ENCODE assay signal across 8 mouse cellular contexts in genomic region chr1:154149431-154150143, GRCm38 (mm10). TPM values are rescaled to one million over a fixed set of nuclear protein-coding genes. Genes with fewer than 3 reads are reported as not detected.
DNase-seq lines count a peak whose midpoint lies in the region; ATAC-seq and TF ChIP-seq lines count a peak whose summit lies in the region.

No protein-coding gene starts in this region.

- H3K4me3 ChIP-seq in hindbrain, embryonic 12.5 days, result no peak overlapping the region
- H3K4me3 ChIP-seq in hindbrain, embryonic 10.5 days, result no peak overlapping the region
- H3K4me3 ChIP-seq in intestine, embryonic 14.5 days (ENCODE audit: low read depth, low read length), result no peak overlapping the region
- no peak overlapping the region for H3K4me3 ChIP-seq in stomach, postnatal 0 days (ENCODE audit: low read depth, low read length)

- H3K9ac ChIP-seq in hindbrain, embryonic 12.5 days, result no peak overlapping the region
- H3K9ac ChIP-seq in intestine, embryonic 14.5 days (ENCODE audit: low read length), result 0 out of 2 replicates have a peak overlapping the region, but pooled peaks have one; percentile 20
- no peak overlapping the region for H3K9ac ChIP-seq in stomach, postnatal 0 days (ENCODE audit: low read length)

- H3K4me1 ChIP-seq in hindbrain, embryonic 12.5 days, result peaks cover 9% of the 10 kb centered on the region
- H3K4me1 ChIP-seq in hindbrain, embryonic 10.5 days (replicated peaks), result peaks cover 10% of the 10 kb centered on the region
- H3K4me1 ChIP-seq in intestine, embryonic 14.5 days (replicated peaks; ENCODE audit: control insufficient read depth, insufficient read depth, low read length), result peaks cover 12% of the 10 kb centered on the region
- peaks cover 9% of the 10 kb centered on the region; the same call in 1 of the 2 replicates for H3K4me1 ChIP-seq in stomach, postnatal 0 days (replicated peaks; ENCODE audit: control insufficient read depth, insufficient read depth)

- no peak for TF ChIP-seq EP300 in stomach, postnatal 0 days (optimal IDR thresholded peaks at IDR 0.05)

- no peaks in the 10 kb centered on the region for H3K27me3 ChIP-seq in hindbrain, embryonic 12.5 days
- no peaks in the 10 kb centered on the region for H3K27me3 ChIP-seq in hindbrain, embryonic 10.5 days (ENCODE audit: insufficient read depth, poor library complexity, severe bottlenecking)
- H3K27me3 ChIP-seq in intestine, embryonic 14.5 days (replicated peaks; ENCODE audit: control insufficient read depth, insufficient read depth, low read length), result no peaks in the 10 kb centered on the region
- no peaks in the 10 kb centered on the region for H3K27me3 ChIP-seq in stomach, postnatal 0 days (ENCODE audit: control insufficient read depth, insufficient read depth, low read length)

- no peaks in the 10 kb centered on the region for H3K9me3 ChIP-seq in hindbrain, embryonic 12.5 days (replicated peaks)
- no peaks in the 10 kb centered on the region for H3K9me3 ChIP-seq in hindbrain, embryonic 10.5 days
- H3K9me3 ChIP-seq in intestine, embryonic 14.5 days (ENCODE audit: control insufficient read depth, low read length), result no peaks in the 10 kb centered on the region
- H3K9me3 ChIP-seq in stomach, postnatal 0 days (ENCODE audit: control insufficient read depth, low read length), result no peaks in the 10 kb centered on the region

- 61% methylated on average over 1 of the region's 1 CpGs for WGBS in hindbrain, embryonic 12.5 days
- 68% methylated on average over 1 of the region's 1 CpGs for WGBS in hindbrain, embryonic 10.5 days
- WGBS in intestine, embryonic 14.5 days, result 58% methylated on average over 1 of the region's 1 CpGs
- WGBS in stomach, postnatal 0 days, result 23% methylated on average over 1 of the region's 1 CpGs

- no peak for TF ChIP-seq CTCF in stomach, postnatal 0 days (IDR thresholded peaks at IDR 0.05; ENCODE audit: low read depth)

- ATAC-seq in hindbrain, embryonic 12.5 days (ENCODE audit: low FRiP score), result 0 out of 2 replicates have a peak, but pooled peaks have one; percentile 40
- peak; percentile 22; the same call in 1 of the 2 replicates for ATAC-seq in intestine, embryonic 14.5 days (replicated peaks; ENCODE audit: low FRiP score, low TSS enrichment, low read depth)
- ATAC-seq in stomach, postnatal 0 days (ENCODE audit: low FRiP score, low TSS enrichment), result peak; percentile 2; the same call in 1 of the 2 replicates
- no peak for ATAC-seq in erythroid progenitor cell, adult 5-6 weeks (replicated peaks; ENCODE audit: low FRiP score, poor library complexity, severe bottlenecking)

- no peak for DNase-seq in hindbrain, embryonic 10.5 days (ENCODE audit: low spot score)
- peak; percentile 13 for DNase-seq in retina, postnatal 1 day
- DNase-seq in retina, embryonic 14.5 days (ENCODE audit: low spot score), result no peak
- no peak for DNase-seq in intestine, embryonic 14.5 days (ENCODE audit: low spot score)
- no peak for DNase-seq in stomach, postnatal 0 days (ENCODE audit: low spot score)
- no peak for DNase-seq in Muller cell, postnatal 12 days (ENCODE audit: inconsistent ontology term)

- no peak overlapping the region for H3K4me2 ChIP-seq in hindbrain, embryonic 12.5 days (replicated peaks)
- peak overlapping the region; percentile 20; the same call in 1 of the 2 replicates for H3K4me2 ChIP-seq in intestine, embryonic 14.5 days (ENCODE audit: low read length)
- H3K4me2 ChIP-seq in stomach, postnatal 0 days (replicated peaks; ENCODE audit: low read depth), result peak overlapping the region; percentile 32; the same call in 1 of the 2 replicates

- H3K36me3 ChIP-seq in hindbrain, embryonic 12.5 days, result no peaks in the 10 kb centered on the region
- no peaks in the 10 kb centered on the region for H3K36me3 ChIP-seq in hindbrain, embryonic 10.5 days
- H3K36me3 ChIP-seq in intestine, embryonic 14.5 days (ENCODE audit: control insufficient read depth, insufficient read depth, low read length), result no peaks in the 10 kb centered on the region
- H3K36me3 ChIP-seq in stomach, postnatal 0 days (ENCODE audit: control insufficient read depth, insufficient read depth, low read length), result no peaks in the 10 kb centered on the region

- H3K27ac ChIP-seq in hindbrain, embryonic 12.5 days, result 0 out of 2 replicates have a peak overlapping the region, but pooled peaks have one; percentile 12
- no peak overlapping the region for H3K27ac ChIP-seq in hindbrain, embryonic 10.5 days
- H3K27ac ChIP-seq in intestine, embryonic 14.5 days (ENCODE audit: low read depth), result peak overlapping the region; percentile 43; the same call in 1 of the 2 replicates
- peak overlapping the region; percentile 88 for H3K27ac ChIP-seq in stomach, postnatal 0 days (replicated peaks)

RNA-seq across cellular contexts. Expression of gene Zfp648, which starts 51.4 kb away (rescaled TPM):
- 0.72 and 1.1 TPM in 2 replicates for polyA plus RNA-seq in hindbrain, embryonic 12.5 days (2016; fragmentation: Nextera tagmentation; extraction: Ambion mirVana)
- 0.11 TPM in 1 of 2 replicates, not detected in the other for polyA plus RNA-seq in hindbrain, embryonic 10.5 days (2016; fragmentation: Nextera tagmentation; extraction: Ambion mirVana)
- 0.12 TPM in 1 of 2 replicates, not detected in the other for polyA plus RNA-seq in intestine, embryonic 14.5 days (2014; fragmentation: Nextera tagmentation; extraction: Ambion mirVana)
- polyA plus RNA-seq in stomach, postnatal 0 days (2015; fragmentation: Nextera tagmentation; extraction: Ambion mirVana), result 0.05 and 0.06 TPM in 2 replicates
- total RNA-seq in erythroid progenitor cell, adult 5-6 weeks (2015; ENCODE audit: low replicate concordance), result not detected in 2 replicates
- not detected in 2 replicates for total RNA-seq in erythroid progenitor cell, adult 5-6 weeks (2017; ENCODE audit: low replicate concordance)
